Mouse (Mus musculus): ENCODE measurements around the gene Map1b.

- TF ChIP-seq CTCF (IDR thresholded peaks at IDR 0.05; ENCODE audit: low read depth) (no peak), EP300 (IDR thresholded peaks at IDR 0.05; ENCODE audit: low read depth) (no peak)
Observed at GRCm38 (mm10) chr13:99452444-99452843, 63.9 kb downstream of the Map1b start.

All from liver, embryonic 14.5 days (tissue).